Mouse (Mus musculus) embryo, embryonic 10.5 days (tissue): ENCODE measurements at regions not wholly inside any gene's neighbourhood (a gene's known extent, or its start where the extent isn't known, plus 50 kb on each side); places are given as distances from the start of the nearest gene placed in this dataset.

Experiments used
- DNase-seq: peaks from one replicate; pipeline ENCODE4 v3.0.0-alpha.2; 2015; ENCODE audit warnings: low spot score

DNA sequence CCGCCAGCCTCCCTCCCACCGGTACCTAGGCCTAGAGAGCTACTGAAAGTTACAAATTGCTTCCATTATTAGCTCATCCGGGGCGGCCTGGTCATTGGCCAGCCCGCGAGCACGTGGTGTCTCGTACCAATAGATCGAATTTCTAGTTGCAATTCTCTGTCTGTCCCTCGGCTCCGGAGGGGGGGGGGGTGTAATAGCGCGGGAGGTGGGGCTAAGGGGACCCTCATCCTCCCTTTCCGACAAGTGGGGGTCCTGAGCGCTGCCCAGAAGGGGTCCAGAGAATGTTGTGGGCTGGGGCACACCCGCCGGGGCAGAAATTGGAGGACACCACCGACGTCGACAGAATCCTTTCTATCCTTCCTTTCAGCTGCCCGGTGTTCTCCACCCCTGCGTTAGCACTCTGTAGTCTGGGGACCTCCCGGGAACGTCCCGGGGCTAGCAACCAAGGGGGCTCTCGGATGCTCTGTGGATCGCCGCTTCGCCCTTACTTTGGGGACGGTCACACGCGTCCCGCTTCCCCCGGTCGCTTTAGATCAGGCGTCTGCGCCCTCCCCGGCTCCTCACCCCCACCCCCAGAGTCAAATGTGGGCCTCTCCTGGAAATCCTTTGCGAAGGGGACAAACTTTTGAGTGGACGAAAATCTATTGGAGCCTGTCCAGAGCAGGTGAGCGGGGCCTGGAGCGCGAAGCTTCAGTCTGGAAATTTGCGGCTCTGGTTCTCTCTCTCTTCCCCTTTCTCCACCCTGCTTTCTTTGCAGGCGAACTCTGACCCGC is 64.6 kb downstream of the Smug1 start:
- peak; percentile 84 for DNase-seq

DNA sequence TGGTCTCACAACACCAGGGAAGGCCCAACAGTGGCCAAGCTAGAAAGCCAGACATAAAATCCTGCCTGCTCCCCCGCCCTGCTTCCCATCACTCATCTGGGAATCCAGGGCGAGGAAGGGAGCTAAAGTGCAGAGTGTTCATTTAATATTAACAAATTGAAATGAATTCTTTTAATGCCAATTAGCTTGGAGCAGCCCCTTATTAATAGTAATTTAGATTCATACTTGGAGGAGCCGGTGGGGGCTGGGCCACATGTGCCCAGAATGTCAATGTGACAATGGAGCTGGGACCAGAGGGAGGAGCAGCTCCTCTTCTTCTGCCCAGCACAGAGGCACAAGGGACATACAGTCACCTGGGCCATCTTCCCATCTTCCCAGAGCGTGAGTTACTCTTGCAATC is 66.8 kb downstream of the Smug1 start:
- no peak for DNase-seq

DNA sequence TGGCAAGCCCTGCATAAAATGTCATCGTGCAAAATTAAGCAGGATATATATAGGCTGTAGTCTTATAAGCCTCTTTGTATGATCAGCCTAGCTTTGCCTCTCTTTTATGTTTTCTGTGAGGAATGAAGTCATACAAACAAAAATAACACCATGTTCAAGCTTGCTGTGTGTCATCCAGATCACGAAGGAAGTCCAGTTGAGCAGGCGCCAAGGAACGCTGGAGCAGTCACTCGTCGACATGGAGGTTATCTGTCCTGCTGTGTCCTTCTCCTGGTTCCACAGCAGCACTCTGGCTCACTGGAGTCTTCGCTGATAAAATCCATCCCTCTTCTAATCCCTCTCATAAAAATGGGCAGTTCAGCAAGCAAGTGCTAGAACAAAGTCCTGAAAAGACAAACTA is 72.4 kb downstream of the Smug1 start:
- no peak for DNase-seq

DNA sequence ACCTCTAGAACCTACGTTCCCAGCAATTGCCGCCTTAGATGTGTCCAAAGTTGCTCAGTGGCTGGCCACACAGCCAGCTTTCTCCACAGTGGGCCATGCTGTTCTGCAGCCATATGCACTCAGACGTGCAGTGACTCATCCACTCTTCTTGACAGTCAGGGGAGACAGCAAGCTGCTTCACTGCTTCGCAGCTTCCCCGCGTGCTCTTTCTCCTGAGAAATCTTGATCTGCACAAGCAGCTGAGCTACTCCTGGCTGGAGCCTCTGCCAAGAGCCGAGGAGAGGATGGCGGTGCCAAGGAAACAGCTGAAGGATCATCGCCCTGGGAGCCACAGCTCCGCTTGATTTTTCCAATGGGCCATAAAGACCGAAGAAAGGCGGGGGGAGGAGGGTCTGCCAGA is 73.2 kb downstream of the Smug1 start:
- DNase-seq: no peak

DNA sequence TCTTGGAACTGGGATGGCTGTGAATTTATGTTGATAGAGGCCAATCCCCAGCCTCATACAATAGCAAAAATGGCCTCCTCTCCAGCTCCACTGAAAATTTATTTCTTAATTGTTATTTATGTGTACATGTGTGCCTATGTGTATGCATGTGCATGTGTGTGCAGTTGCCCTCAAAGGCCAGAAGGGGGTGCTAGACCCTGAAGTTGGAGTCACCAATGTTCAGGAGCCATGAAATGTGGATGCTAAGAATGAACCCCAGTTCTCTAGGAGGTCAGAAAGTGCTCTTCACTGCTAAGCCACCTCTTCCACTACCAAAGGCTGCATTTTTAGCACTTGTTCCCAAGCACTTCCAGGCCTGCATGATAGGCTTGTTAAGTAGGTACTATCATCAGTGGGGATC is 73.8 kb downstream of the Hoxc4 start:
- DNase-seq: no peak

DNA sequence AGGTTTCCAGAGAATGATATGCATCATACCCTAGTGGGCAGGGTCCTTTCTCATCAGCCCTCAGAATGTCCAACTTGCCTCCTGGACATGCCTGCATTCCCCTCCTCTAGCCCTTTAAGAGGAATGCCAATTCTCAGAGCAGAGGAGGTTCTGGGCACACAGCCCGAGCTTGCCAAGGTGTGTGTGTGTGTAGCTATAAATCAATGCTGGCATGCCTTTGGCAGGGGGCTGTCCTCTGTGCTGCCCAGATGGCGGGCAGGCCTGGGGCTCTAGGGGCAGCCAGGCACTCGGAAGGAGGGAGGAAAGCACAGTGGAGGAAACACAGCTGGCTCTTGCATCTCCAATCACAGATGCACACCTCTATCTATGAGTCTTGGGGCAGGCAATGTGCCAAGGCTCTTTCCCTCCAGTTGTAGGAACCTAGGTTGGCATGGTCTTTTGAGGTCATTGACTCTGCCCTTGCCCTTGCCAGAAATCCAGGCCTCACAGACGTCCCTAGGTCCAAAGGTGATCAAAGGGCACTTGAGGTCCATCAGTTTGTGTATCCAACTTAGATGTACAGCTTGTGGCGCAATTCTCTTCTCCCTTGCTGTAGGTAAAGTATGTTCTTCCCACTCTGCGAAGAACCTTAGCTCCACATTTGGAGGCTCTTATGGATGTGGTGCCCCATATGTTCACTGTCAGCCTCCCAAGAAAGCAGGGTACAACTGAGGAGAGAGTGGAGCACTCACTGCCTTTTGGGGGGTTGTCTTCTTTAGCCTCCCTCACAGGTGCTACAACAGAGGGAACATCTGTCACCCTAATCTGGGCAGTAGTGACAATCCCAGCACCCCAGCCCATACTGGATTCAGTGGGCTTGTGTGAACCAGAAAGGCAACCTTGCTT is 71.8 kb downstream of the Hoxc4 start:
- no peak for DNase-seq

DNA sequence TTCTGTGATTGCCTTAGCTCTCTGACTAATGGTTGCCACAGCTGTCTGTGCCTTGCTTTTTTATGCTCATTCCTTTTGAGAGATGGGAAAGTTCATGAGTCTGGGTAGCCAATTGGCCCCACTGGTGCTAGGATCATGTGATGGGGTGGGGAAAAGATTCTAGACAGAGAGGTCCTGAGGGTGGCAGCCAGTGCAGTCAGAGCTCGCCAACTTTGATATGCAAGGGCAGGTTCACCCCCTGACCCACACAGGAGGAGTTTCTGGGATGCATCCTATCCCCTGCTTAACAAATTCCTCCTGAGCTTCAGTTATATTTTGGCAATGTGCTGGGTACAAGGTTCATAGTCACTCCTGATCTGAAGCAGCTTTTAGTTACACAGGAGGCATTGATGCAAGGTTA is 71.1 kb downstream of the Hoxc4 start:
- no peak for DNase-seq

DNA sequence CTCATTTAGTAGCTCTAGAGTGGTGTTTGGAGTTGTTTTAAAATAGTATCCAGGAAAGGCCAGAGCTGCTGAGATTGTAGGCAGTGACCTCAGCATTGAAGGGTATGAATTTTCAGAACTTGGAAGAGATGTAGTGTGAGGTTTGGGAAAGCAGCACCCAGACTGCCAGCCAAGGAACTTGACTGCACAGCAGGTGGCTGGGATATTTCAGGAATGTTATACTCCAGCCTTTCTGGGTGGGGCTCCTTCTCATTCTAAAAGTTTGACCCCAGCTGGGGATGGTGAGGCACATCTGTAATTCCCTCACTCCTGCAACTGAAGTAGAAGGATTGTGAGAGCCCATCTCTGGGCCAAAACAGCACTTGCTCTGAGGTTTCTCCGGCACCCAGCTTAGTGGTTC is 70.7 kb downstream of the Hoxc4 start:
- DNase-seq: no peak

DNA sequence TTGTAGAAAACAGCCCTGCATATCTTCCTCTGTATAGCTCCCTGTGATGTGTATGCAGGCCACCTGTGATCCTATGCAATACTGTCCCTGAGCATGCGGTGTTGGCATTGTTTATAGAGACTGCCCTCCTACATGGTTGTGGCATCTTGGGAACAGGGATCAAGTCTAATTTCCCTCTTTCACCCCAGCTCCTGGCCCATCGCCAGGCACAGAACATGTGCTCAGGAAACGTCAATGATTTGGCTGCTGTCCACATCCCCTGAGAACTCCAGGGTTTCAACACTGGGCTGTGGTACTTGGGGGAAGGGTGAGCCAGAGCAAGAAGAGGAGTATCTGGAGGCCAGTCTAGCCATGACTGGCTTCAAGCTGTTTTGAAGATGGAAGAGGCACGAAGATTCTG is 68.5 kb downstream of the Hoxc4 start:
- no peak for DNase-seq

DNA sequence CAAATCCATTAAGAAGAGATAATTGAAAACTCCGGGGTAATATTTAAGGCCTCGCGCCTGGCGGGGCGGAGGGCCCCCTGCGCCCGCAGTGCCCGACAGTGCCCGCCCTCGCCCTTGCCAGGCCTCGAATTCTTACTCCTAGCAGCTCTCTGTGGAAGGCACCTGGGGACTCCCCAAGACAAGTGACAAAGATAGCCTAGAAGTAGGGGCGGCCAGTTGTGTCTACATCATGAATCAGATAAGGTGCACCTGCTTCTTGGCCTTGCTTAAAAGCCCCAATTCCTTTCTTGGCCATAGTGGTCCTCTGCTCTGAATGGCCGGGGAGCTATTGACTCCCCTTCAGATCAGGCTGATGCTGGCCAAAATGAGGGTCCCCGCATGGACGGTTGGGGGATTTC is 67.9 kb downstream of the Hoxc4 start:
- DNase-seq: no peak
